Mouse (Mus musculus) hindbrain, embryonic 11.5 days (tissue): ENCODE results near the gene Serpinh1. TPM values are rescaled to one million over a fixed set of nuclear protein-coding genes. Genes with fewer than 3 reads are reported as not detected.

Experiments
- polyA plus RNA-seq: library from polyadenylated mRNA; unstranded; fragments of >200 nt; fragmentation: Nextera tagmentation; extraction: Ambion mirVana; gene quantifications from 2 replicates; pipeline ENCODE4 v1.2.1, GENCODE M21; 2014

Serpinh1 gene
- polyA plus RNA-seq, 1 experiment from 2014 or later, result 245 TPM

Other genes with a start within 250 kb of the Serpinh1 start
- 11.7 and 13.1 TPM in 2 replicates for gene Uvrag, start 212.1 kb downstream of the Serpinh1 start, polyA plus RNA-seq
- 9.4 and 11.2 TPM in 2 replicates for gene Dgat2, start 170.5 kb downstream of the Serpinh1 start, polyA plus RNA-seq
- gene Mogat2, start 114.6 kb downstream of the Serpinh1 start, polyA plus RNA-seq, result 11.1 and 14.5 TPM in 2 replicates
- gene Map6, start 85.8 kb downstream of the Serpinh1 start, polyA plus RNA-seq, result 49.6 and 51.8 TPM in 2 replicates
- 23.0 and 25.9 TPM in 2 replicates for gene Gdpd5, start 28.2 kb upstream of the Serpinh1 start, polyA plus RNA-seq
- 30.3 and 35.7 TPM in 2 replicates for gene Klhl35, start 112.8 kb upstream of the Serpinh1 start, polyA plus RNA-seq
- 696 and 707 TPM in 2 replicates for gene Rps3, start 130.5 kb upstream of the Serpinh1 start, polyA plus RNA-seq
- 4.5 and 5.4 TPM in 2 replicates for gene Arrb1, start 182.2 kb upstream of the Serpinh1 start, polyA plus RNA-seq